Mouse (Mus musculus) olfactory bulb, adult 2 months (tissue): ENCODE results near the gene Klhdc4. TPM values are rescaled to one million over a fixed set of nuclear protein-coding genes. Genes with fewer than 3 reads are reported as not detected.
A peak's percentile ranks its signal among the peaks of the same experiment; 100 is the strongest.

ENCODE experiments used
- H3K27ac ChIP-seq: fragments of 200-500 bp; 2 replicates; pipeline ENCODE4 v1.5.1; 2012; ENCODE audit warnings: low read depth, low read length; ENCODE audit not compliant: insufficient read depth
- H3K4me1 ChIP-seq: fragments of 200-500 bp; 2 replicates; pipeline ENCODE4 v1.6.1; 2012; ENCODE audit warnings: low read length; ENCODE audit not compliant: control insufficient read depth, insufficient read depth
- H3K4me3 ChIP-seq: fragments of 200-500 bp; 2 replicates; pipeline ENCODE4 v1.5.1; 2012; ENCODE audit warnings: mild to moderate bottlenecking, low read depth, low read length, moderate library complexity; ENCODE audit not compliant: insufficient read depth
- CTCF ChIP-seq: fragments of 200-500 bp; IDR thresholded peaks from 2 replicates; pipeline ENCODE4 v1.5.1; 2012; ENCODE audit warnings: low read depth, mild to moderate bottlenecking, low read length, moderate library complexity; ENCODE audit not compliant: insufficient read depth
- POLR2A ChIP-seq: fragments of 200-500 bp; IDR thresholded peaks from 2 replicates; pipeline ENCODE4 v1.6.1; 2012; ENCODE audit warnings: mild to moderate bottlenecking, low read depth, low read length, moderate library complexity; ENCODE audit not compliant: insufficient read depth
- WGBS: fragments of 180-500 bp; shearing (Covaris S2); methylation state at CpG from one replicate; pipeline ENCODE4 v1.1.7; 2018; 5-methylcytosine and 5-hydroxymethylcytosine counted together
- polyA plus RNA-seq: library from polyadenylated mRNA; stranded (reverse); fragments of >200 nt; gene quantifications from 2 replicates; pipeline ENCODE4 v1.2.4, GENCODE M21; 2012; ENCODE audit warnings: low replicate concordance; ENCODE audit not compliant: missing spikeins, insufficient read depth, insufficient read length

The Klhdc4 gene
- polyA plus RNA-seq, 1 experiment, result not detected

GRCm38 (mm10) chr8:121804829-121805228, 24.5 kb downstream of the Klhdc4 start:
- H3K27ac ChIP-seq, result no peak overlapping the region
- peaks cover 16% of the 10 kb centered on the region for H3K4me1 ChIP-seq
- WGBS, result 93% methylated on average over 5 of the region's 5 CpGs
- no peak for TF ChIP-seq POLR2A
- no peak for TF ChIP-seq CTCF
- no peak overlapping the region for H3K4me3 ChIP-seq

GRCm38 (mm10) chr8:121798401-121798800, 31.0 kb downstream of the Klhdc4 start:
- 95% methylated on average over 6 of the region's 6 CpGs for WGBS
- H3K4me3 ChIP-seq, result no peak overlapping the region
- H3K27ac ChIP-seq, result no peak overlapping the region
- TF ChIP-seq CTCF (no peak), POLR2A (no peak)
- H3K4me1 ChIP-seq, result 0 out of 2 replicates have a peak, but pooled peaks cover 3% of the 10 kb centered on the region

GRCm38 (mm10) chr8:121796406-121796805, 33.0 kb downstream of the Klhdc4 start:
- Histone ChIP-seq H3K4me1 (peaks cover 17% of the 10 kb centered on the region), H3K4me3 (no peak overlapping the region), H3K27ac (no peak overlapping the region)
- 92% methylated on average over 11 of the region's 11 CpGs for WGBS
- no peak for TF ChIP-seq CTCF
- no peak for TF ChIP-seq POLR2A

- no peak overlapping the region for H3K4me3 ChIP-seq
- H3K4me1 ChIP-seq, result peaks cover 17% of the 10 kb centered on the region
- TF ChIP-seq CTCF, result no peak
- TF ChIP-seq POLR2A, result no peak
- WGBS, result 91% methylated on average over 8 of the region's 8 CpGs
- H3K27ac ChIP-seq, result no peak overlapping the region
Measured at GRCm38 (mm10) chr8:121795461-121795860, 33.9 kb downstream of the Klhdc4 start.

- Histone ChIP-seq H3K4me1 (peaks cover 24% of the 10 kb centered on the region), H3K27ac (no peak overlapping the region), H3K4me3 (no peak overlapping the region)
- 49% methylated on average over 3 of the region's 3 CpGs for WGBS
- TF ChIP-seq CTCF, result no peak
- TF ChIP-seq POLR2A, result no peak
Measured at GRCm38 (mm10) chr8:121794151-121794550, 35.2 kb downstream of the Klhdc4 start.

- no peak overlapping the region for H3K27ac ChIP-seq
- H3K4me1 ChIP-seq, result peaks cover 35% of the 10 kb centered on the region
- TF ChIP-seq POLR2A (no peak), CTCF (no peak)
- H3K4me3 ChIP-seq, result no peak overlapping the region
- WGBS, result 50% methylated on average over 4 of the region's 4 CpGs
Measured at GRCm38 (mm10) chr8:121792627-121793026, 36.7 kb downstream of the Klhdc4 start.

- no peak for TF ChIP-seq POLR2A
- TF ChIP-seq CTCF, result no peak
- Histone ChIP-seq H3K4me1 (peaks cover 40% of the 10 kb centered on the region), H3K27ac (no peak overlapping the region), H3K4me3 (no peak overlapping the region)
- 51% methylated on average over 7 of the region's 7 CpGs for WGBS
Measured at GRCm38 (mm10) chr8:121792159-121792558, 37.2 kb downstream of the Klhdc4 start.

- TF ChIP-seq CTCF, result no peak
- no peak for TF ChIP-seq POLR2A
- Histone ChIP-seq H3K4me1 (peaks cover 68% of the 10 kb centered on the region), H3K4me3 (no peak overlapping the region), H3K27ac (no peak overlapping the region)
- 88% methylated on average over 8 of the region's 8 CpGs for WGBS
Measured at GRCm38 (mm10) chr8:121788786-121789185, 40.6 kb downstream of the Klhdc4 start.

GRCm38 (mm10) chr8:121786542-121786941, 42.8 kb downstream of the Klhdc4 start:
- peaks cover 73% of the 10 kb centered on the region for H3K4me1 ChIP-seq

GRCm38 (mm10) chr8:121782493-121782892, 46.9 kb downstream of the Klhdc4 start:
- Histone ChIP-seq H3K27ac (no peak overlapping the region), H3K4me3 (no peak overlapping the region), H3K4me1 (peaks cover 79% of the 10 kb centered on the region)
- no peak for TF ChIP-seq CTCF
- no peak for TF ChIP-seq POLR2A
- 28% methylated on average over 5 of the region's 5 CpGs for WGBS

More at GRCm38 (mm10) chr8:121786542-121786941, 42.8 kb downstream of the Klhdc4 start:
- Histone ChIP-seq H3K27ac (peak overlapping the region; percentile 42; the same call in 1 of the 2 replicates), H3K4me3 (no peak overlapping the region)
- WGBS, result 14% methylated on average over 10 of the region's 10 CpGs
- TF ChIP-seq CTCF (no peak), POLR2A (no peak)
